Mouse (Mus musculus): ENCODE measurements at regions not wholly inside any gene's neighbourhood (a gene's known extent, or its start where the extent isn't known, plus 50 kb on each side); places are given as distances from the start of the nearest gene placed in this dataset.

DNA sequence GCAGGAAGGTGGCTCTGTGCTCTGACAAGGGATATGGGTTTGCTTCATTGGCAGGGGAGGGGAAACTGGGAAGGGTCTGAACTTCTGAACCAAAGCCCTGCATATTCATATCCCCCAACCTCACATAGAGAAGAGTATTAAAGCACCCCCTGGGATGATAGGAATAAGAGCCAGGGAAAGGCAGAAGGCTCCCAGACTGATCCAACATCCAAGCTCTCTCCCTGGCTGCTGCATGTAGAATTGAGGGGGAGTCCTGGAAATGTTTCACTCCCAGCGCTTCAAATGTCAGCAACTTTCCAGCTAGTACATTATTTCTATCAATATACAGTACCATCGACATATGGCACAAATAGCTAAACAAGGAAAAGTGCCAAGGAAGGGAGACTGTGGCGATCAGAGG is 51.1 kb upstream of the Prickle1 start:
- DNase-seq (ENCODE audit: low spot score in 2 of 2), result no peak

DNA sequence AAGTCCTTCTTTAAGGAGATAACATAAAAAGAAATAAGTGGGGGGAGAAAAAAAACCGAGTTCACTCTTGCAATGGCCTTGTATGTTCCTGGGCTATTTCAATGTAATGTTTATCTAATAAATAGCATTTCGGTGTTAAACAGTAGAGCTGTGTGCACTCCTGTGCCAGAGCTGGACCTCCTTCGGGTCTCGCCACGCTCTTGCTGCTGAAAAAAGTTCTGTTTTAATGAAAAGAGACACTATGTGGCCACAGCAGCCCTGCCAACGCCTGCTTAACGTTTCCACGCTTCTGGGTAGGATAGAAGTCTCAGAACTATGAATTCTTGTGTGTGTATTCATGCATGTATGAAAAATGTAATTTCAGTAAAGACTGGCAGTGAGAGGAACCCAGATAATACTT is 50.3 kb upstream of the Prickle1 start:
- no peak for DNase-seq (ENCODE audit: low spot score in 2 of 2)

All from right cerebral cortex, adult 2 months (tissue).